Mouse (Mus musculus): Measurements from ENCODE around the gene Pcyt1a. TPM values are rescaled to one million over a fixed set of nuclear protein-coding genes. Genes with fewer than 3 reads are reported as not detected.
A peak's percentile ranks its signal among the peaks of the same experiment; 100 is the strongest.
"Not testable (repeated sequence)": the region's sequence is repeated elsewhere in the genome, so short reads cannot be mapped to it uniquely, and the experiment has no call there.

Pcyt1a gene
- total RNA-seq, 2 experiments from 2014 or later = 43.9 to 47.5 TPM

DNA sequence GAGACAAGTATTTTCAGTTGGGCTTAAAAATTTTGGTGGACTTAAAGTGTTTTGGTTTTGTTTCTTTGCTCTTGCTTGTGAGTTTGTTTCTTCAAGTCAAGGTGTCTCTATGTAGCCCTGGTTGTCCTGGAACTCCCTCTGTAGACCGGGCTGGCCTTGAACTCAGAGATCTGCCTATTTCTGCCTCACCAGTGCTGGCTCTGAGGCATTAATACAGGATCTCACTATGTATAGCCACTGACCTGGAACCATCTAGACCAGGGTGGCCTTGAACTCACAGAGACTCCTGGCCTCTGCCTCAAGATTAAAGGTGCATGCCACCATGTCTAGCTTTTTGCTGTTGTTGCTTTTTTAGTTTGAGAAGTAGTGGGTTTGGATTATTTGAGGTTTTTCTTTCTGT lies 1.2 kb downstream of the Pcyt1a start:
- DNase-seq (ENCODE audit: low spot score in 2 of 2) = no peak

DNA sequence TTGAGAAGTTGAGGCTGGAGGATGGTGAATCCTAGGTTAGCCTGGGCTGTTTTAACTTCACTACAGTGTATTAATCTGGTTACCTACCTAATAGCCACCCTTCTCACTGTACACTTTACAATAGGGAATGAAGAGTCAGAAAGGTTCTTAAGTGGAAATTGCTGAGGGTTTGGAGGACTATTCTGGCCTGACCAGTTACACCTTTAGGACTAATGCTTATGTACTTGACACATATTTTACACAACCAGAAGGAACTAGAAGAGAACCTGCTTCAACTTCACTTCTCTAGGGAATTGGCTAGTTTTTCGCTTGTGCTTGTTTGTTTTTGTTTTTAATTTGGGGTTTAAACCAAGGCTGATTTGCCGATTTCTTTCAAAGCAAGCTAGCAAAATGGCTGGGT lies 2.4 kb downstream of the Pcyt1a start:
- DNase-seq (ENCODE audit: low spot score in 2 of 2) = no peak

DNA sequence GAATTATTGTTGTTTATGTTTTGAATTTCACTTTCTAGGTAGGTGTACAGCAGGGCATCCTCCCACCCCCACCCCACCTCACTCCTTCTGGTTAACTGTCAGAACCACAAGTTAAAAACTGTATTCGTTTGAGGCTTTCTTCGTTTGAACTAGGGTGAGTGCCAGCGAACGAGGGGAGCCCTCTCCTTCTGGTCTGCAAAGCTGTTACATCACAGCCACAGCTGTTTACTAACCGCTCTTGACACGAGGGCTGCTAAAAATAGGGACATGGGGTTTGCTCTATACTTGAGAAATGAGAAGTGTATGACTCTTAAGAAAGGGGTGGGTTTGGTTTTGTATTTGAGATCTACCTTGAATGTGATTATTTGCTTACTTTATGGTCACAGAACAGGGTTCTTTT lies 3.3 kb downstream of the Pcyt1a start:
- DNase-seq (ENCODE audit: low spot score in 2 of 2) = no peak

DNA sequence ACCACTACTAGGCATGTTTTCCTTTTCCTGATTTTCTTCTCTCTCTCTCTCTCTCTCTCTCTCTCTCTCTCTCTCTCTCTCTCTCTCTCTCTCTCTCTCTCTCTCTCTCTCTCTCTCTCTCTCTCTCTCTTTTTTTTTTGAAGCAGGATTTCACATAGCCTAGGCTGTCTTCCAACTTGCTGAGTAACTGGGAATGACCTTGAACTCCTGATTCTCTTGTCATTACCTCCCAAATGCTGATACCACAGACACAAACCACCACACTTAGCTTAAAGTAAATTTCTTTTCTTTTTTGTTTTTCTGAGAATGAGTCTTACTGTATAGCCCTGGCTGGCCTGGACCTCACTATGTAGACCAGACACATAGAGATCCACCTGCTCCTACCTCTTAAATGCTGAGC lies 4.0 kb downstream of the Pcyt1a start:
- no peak for DNase-seq (ENCODE audit: low spot score in 2 of 2)

DNA sequence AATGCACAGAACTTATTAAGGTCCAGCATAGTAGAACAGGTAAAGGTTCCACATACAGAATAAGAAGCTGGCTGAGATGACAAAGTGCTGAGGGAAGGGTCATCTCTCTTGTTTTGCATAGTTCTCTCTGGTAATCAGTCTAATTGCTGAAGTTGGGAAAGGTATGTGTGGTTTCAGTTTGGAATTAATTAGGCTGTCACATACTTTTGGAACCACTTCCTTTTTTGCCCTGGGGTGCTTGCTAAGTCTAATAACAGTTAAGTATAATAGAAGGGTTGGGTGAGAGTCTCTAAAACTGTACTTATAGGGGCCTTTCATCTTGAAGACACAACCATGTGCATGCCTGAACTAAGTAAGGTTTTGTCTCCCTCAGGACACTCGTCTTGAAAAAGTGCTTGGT lies 5.9 kb downstream of the Pcyt1a start:
- no peak for DNase-seq (ENCODE audit: low spot score in 2 of 2)

DNA sequence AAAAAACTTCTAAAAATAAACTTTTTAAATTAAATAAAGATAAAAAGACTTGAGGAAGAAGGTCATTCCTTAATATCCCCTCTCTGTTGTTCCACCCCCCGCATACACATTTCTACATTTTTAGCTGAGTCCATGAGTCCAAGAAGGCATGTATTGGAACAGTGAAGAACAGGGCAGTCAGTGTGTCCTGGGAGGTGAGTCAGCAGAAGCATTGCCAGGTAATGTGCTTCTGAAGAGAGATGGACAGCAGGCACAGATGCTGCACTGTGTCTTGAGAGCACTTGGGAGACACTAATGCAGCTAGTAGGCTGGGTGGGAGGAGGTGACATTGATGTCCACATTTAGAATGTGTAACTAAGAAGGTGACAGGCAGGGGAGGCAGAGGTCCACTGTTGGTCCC lies 6.5 kb downstream of the Pcyt1a start:
- DNase-seq (ENCODE audit: low spot score in 2 of 2) = no peak

DNA sequence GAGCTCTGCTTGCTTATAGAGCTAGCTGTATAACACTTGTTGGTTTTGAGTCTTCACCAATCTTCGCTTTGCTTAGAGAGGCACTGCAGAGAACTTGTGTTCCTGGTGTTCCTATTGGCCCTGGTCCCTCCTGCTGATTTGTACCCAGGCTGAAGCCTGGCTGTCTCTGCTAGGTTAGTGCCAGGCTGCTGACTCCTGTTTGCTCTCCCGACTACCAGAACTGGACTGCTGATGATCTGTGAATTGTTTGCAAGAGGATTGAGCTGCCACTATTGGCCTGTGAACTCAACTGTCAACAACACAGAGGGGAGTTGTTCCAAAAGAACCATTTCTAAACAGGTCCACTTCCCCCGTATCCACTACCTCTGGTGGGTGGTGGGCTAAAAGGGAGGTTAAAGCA lies 10.7 kb downstream of the Pcyt1a start:
- DNase-seq (ENCODE audit: low spot score in 2 of 2) = no peak

DNA sequence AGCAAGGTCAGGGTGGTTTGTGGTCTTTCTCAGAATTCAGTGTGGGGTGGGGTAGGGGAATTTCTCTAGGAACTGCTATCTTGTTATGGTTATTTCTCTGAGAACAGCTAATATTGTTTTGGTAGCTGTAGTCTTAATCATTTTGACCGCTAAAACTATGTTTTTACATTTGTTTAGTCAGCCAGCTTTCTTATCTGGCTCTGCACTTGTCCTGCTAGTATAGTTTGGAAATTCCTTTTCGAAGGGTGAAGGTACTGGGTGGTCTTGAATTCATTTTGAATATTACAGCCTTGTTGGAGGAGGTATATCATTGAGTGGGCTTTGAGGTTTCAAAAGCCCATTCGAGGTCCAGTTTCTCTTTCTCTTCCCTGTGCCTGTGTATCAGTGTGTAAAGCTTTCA lies 13.9 kb downstream of the Pcyt1a start:
- DNase-seq (ENCODE audit: low spot score in 2 of 2) = not testable (repeated sequence)

DNA sequence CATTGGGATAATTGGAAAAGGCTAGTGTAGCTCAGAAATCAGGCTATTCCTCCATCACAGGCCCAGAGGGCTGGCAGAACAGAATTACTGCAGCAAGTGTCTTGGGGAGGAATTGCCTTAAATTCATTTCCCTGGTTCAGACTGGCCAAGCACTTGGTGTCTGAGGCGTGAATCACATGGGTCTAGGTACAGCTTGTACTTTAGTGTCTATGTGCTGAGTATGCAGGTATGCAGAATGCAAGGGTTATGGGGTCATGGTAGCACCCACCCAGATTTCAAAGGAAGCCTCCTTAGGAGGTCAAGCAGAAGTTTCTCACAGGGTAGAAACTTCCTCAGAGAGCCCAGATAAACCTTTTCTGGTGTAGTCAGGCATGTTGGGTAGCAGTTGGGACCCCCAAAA lies 14.8 kb downstream of the Pcyt1a start:
- no peak for DNase-seq (ENCODE audit: low spot score in 2 of 2)

DNA sequence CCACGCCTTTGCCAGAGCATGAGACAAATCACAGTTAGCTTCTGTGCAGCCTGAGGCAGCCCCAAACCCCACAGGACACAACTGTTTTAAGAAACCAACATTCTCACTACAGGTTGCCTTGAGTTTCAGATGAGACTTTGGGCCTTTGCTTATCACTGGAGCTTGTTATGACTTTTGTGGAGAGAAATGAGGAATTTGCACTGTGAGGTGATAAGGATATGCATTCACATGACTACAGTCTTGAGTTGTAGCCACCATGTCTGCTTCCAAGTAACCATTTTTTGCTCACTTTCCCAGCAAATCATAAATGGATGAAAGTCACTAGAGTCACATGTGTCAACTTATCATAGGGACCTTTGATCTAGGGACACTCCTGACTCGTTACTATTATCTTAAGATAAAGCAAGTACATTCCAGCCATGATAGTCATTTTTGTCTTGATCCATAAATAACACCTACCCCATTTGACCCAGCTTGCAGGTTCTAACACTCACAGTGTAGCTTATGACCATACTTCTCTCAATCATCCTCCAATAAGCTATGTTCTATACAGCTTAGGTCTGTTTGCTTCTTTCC lies 15.9 kb downstream of the Pcyt1a start:
- no peak for DNase-seq (ENCODE audit: low spot score in 2 of 2)

DNA sequence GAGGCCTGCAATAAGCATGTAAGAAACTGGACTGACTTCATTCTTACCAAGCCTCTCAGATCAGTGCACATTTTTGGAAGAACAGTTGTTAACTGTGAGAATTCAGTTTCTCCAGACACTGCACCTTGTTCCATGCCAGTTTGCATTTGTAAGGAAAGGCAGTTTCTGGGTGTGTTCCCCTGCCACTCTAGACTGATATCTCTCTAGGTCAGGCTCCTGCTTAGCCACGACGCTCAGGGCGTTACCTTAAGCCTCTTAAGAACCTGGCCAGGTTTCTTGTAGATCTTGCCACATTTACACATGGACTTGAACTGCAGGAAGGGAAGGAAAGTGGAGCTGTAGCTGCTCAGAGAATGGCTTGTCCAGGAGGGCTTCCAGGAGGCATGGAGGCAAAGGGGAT lies 18.9 kb downstream of the Pcyt1a start:
- no peak for DNase-seq (ENCODE audit: low spot score in 2 of 2)

DNA sequence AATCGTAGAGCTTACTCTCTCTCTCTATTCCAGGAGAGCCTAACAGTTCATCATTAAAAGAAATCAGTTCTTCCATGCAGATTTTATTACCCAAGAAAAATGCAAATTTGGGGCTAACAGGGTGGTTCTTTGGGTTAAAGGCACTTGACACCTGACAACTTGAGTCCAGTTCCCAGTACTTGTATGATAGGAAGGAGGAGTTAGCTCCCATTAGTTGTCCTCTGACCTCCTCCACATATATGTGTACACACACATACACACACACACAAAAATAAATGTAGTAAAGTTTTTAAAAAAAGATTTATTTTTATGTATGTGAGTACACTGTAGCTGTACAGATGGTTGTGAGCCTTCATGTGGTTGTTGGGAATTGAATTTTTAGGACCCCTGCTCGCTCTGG lies 19.4 kb downstream of the Pcyt1a start:
- no peak for DNase-seq (ENCODE audit: low spot score in 2 of 2)

DNA sequence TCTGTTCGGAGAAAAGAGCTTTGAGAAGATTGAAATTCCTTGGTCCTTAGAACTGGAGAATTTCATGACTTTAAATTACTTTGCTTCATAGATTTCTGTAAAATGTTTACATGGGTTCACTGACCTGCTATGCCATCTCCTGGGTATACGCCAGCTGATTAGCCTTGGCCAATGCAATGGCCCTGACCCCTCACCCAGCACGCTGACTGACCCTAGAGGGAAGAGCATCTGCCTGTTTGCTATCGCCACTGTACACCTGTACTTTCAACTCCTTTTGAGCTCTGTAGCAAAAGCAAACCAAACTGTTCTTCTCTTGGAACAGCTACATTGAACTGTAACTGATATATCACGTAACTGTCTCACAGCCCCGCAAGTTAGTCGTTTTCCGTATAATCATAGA lies 22.4 kb downstream of the Pcyt1a start:
- DNase-seq (ENCODE audit: low spot score in 2 of 2) = no peak

DNA sequence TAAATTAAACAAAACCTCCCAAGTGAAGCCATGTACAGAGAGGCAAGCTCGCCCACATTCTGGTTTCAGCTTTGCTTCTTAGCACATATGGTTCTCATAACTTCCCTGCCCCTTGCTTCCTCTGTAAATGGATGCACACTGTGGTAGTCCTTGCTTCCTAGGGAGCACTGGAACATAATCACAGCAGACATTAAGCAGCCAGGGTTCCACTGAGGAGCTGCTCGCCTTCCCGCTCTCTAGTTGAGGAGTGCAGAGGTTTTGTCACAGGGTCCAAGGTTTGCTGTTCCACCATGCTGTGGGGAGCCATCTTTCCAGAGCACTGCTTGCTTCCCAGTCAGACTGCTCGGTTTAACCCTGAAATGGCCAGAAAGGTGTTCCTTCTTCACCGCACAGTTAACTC lies 23.9 kb downstream of the Pcyt1a start:
- no peak for DNase-seq (ENCODE audit: low spot score in 2 of 2)

DNA sequence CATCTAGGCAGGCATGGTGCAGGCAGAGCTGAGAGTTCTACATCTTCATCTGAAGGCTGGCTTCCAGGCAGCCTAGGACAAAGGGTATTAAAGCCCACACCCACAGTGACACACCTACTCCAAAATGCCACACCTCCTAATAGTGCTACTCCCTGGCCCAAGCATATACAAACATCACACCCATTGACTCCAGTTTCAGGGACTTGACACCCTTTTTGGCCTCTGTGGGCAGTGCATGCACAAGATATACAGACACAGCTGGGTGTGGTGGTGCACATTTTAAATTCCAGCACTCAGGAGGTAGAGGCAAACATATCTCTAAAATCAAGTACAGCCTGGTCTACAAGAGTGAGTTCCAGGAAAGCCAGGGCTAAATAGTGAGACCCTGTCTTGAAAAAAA lies 25.4 kb downstream of the Pcyt1a start:
- no peak for DNase-seq (ENCODE audit: low spot score in 2 of 2)

DNA sequence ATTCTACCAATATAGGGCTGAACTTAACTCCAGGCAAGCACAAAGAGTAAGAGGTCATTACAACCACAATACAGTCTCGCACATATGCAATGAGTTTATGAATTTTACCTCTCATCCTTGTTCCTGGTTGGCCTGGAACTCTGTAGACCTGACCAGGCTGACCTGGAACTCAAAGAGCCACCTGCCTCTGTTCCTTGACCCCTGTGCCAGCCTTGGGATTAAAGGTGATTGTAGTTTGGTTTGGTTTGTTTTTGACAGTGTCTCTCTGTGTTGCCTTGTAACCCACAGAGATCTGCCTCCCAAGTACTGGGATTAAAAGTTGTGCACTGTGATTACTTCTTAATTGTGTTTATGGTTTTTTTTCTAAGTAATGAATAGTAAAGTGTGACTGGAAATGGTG lies 26.0 kb downstream of the Pcyt1a start:
- no peak for DNase-seq (ENCODE audit: low spot score in 2 of 2)

DNA sequence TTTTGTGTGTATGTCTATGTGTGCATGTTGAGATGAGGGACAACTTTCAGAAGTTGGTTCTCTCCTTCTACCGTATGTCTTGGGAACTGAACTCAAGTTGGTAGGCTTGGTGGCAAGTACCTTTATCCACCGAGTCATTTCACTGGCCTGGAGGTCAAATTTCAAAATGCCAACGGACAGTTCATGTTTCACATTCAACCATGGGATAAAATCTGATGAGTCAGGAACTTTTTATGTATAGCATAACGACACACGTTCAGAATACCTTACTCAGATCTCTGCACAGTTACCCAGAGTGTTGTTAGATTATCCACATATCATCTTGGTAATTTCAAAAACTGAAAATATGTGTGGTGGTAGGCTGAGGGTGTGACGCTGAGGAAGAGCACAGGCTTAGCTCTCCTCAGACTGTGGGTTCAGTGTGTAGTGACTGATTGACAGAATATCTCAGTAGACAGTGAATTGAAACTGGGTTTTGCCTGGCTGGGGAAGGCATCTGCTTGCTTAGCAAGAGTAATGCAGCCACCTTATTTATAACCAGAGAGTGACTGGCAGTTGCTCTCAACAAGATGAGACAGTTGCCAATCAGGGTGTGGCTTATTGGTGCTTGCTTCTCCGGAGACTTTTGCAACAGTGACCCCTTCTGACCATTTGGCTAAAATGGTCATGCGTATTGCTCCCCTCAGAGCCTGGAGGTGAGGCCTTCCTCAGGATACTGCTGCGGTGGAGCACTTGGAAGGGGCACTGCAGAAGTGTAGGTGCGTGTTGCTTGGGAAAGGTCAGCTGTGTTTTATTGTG lies 27.1 kb downstream of the Pcyt1a start:
- peak; percentile 43 to 47 for DNase-seq (ENCODE audit: low spot score in 2 of 2)

DNA sequence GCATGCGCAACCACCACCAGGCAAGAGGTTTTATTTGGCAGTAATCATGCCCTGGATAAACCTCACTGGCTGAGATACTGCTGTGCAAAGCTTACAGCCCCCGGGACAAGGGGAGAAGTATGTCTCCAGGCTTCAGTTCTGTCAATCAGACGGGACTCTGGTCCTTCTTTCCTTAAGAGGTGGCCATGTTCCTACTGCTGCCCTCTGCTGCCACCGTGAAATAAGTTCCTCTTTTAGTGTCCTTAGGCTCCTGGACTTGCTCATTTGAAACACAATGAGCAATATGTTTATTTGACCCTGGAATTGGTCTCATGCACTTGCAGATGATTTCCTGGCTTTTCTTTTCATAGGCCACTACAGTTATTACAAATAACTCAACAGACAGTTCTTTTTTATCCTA lies 29.8 kb downstream of the Pcyt1a start:
- DNase-seq (ENCODE audit: low spot score in 2 of 2) = no peak

DNA sequence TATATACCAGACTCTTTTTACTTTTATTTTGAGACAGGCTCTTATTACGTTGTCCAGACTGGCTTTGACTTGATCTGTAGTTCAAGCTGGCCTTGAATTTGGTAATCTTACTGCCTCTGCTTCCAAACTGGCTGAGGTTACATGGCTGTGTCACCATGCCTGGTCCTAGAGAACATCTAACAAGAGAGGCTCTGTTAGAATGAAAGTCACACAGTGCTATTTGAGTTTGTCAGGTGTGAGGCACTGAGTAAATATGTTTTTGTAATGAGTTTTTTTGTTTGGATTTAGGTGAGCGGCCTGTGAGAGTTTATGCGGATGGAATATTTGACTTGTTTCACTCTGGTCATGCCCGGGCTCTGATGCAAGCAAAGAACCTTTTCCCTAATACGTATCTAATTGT lies 31.0 kb downstream of the Pcyt1a start:
- DNase-seq (ENCODE audit: low spot score in 2 of 2) = no peak

DNA sequence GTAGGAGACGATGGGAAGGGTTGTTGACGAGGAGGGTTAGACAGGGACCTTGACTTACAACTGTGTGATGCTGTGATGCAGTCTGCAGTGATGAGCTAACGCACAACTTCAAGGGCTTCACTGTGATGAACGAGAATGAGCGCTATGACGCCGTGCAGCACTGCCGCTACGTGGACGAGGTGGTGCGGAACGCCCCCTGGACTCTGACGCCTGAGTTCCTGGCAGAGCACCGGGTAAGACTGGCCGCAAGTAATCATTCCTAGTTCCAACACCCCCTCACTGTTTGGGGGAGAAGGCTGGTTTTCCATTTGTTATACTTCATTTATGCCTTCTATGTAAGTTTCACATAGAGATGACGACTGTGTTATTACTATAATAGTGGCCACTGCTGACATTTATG lies 32.2 kb downstream of the Pcyt1a start:
- no peak for DNase-seq (ENCODE audit: low spot score in 2 of 2)

DNA sequence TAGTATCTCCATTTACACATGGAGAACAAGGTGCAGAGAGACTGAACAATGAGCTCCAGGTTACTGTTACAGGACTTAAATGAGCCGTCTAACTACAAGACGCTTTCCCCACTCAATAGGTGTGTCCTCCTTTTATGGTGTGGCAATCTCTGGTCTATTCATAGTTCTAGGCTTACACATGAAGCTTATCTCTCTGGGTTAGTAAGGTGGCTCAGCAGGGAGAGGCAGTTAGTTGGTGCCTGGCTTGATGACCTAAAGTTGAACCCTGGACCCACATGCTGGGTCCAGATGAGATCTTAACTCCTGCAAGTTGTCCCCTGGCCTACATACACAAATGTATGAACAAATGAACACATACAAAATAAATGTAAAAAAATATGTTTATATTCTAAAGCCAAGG lies 32.7 kb downstream of the Pcyt1a start:
- DNase-seq (ENCODE audit: low spot score in 2 of 2) = no peak

DNA sequence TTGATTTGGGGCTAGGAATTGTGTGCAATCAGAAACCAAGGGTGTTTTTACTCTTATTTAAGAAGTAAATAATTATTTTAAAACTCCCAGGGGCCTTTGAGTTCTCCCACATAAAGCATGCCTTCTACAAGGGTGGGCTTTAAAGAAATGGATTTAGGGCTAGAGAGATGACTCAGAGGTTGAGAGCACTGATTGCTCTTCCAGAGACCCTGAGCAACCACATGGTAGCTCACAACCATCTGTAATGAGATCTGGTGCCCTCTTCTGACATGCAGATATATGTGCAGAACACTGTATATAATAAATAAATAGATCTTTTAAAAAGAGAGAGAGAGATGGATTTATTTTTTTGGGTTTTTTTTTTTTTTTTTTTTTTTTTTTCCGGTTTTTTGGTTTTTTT lies 34.2 kb downstream of the Pcyt1a start:
- DNase-seq (ENCODE audit: low spot score in 2 of 2) = no peak

DNA sequence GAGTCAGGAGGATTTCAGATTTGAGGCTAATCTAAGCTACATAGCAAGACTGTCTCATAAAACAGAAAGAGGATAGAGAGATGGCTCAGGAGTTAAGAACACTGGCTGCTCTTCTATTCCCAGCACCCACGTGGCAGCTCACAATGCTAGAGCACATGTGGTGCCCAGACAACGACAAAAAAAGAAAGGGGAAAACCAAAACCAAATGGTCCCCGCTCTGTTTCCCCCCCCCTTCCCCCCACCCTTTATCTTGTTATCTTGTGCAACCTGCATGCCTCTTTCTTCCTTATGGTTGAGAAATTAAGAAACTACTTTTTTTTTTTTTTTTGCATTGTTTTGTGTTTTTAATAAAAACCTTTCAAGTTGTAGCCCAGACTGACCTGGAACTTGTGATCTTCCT lies 37.8 kb downstream of the Pcyt1a start:
- no peak for DNase-seq (ENCODE audit: low spot score in 2 of 2)

Data from layer of hippocampus, postnatal 10 days (tissue).